Mouse (Mus musculus) forelimb bud, embryonic 11.5 days (tissue): ENCODE data around the gene Entpd8.

Experiments used
- DNase-seq: peaks from one replicate; pipeline ENCODE4 v3.0.0-alpha.2; 2012; ENCODE audit warnings: low read depth, low spot score

Gene Entpd8

GRCm38 (mm10) chr2:25080076-25080475 is at the start of gene Entpd8:
Entpd8 (plus strand) TSS chr2:25080304.
- no peak for DNase-seq

DNA sequence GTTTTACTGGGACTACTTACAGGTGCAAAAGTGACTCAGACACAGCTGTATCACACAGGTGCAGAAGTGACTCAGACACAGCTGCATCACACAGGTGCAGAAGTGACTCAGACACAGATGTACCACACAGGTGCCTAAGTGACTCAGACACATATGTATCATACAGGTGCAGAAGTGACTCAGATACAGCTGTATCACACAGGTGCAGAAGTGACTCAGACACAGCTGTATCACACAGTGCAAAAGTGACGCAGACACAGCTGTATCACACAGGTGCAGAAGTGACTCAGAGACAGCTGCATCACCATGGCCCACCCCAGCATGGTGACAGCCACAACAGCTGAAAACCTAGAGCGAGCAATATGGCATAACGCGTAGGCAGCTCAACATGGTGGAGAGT is 45.1 kb upstream of the Entpd8 start:
- DNase-seq = no peak

DNA sequence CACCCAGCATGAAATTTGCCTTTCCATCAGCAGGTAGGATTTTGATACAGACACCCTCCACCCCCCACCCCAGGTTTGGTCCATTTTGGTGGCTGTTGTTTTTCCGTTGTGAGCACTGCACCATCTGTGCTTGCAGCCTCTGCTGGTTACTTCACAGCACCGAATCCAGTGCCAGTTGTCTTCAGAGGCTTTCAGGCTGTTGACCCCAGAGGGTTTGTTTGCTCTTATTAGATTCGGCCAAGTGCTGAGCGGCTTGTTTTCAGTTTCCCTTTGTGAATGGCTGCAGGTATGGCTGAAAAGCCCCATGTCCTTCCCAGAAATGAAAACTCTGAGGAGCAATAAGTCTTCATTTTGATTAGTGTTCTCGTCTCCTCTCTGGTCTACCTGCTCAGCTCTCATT is 40.0 kb upstream of the Entpd8 start:
- no peak for DNase-seq

DNA sequence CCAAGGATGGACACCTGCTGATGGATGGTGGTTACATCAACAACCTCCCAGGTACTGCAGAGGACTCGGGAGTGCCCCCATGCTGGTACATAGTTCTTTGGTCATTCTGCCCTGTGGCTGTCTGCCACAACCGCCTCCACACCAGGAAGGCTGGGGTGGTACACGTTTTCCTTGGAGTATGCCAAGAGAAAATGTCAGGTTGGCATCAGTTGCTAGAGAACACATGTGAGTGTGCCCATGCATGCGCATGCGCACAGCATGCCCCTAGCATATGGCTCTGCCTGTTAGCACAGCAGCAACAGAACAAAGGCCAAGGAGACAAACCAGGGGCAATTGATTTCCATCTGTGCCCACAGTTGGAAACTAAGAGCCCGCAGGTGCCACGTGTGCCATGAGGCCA is 29.2 kb upstream of the Entpd8 start:
- no peak for DNase-seq

- no peak for DNase-seq
Measured at GRCm38 (mm10) chr2:25051450-25051849, 28.7 kb upstream of the Entpd8 start.

DNA sequence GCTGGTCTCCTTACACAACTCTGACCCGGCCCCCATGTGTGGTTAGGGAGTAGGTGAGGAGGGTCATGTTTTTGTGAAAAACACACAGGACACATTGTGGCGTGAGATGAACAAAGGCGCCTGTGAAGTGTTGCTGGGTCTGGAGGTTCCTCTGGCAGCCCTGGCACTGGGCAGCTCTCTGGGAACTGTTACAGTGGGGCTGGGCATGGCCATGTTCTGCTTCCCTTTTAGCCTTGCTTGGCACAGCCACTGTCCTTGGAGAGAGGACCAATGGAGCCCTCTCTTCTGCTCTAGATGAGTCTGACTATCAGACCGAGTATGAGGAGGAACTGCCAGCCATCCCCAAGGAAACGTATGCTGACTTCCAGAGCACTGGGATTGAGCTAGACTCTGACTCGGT is 27.0 kb upstream of the Entpd8 start:
- no peak for DNase-seq

GRCm38 (mm10) chr2:25054221-25055067 is 25.7 kb upstream of the Entpd8 start, which contains the start of gene Nsmf:
Nsmf (plus strand) TSS chr2:25054355.
- peak; percentile 70 for DNase-seq

GRCm38 (mm10) chr2:25055068-25055405 is 25.1 kb upstream of the Entpd8 start:
- no peak for DNase-seq

DNA sequence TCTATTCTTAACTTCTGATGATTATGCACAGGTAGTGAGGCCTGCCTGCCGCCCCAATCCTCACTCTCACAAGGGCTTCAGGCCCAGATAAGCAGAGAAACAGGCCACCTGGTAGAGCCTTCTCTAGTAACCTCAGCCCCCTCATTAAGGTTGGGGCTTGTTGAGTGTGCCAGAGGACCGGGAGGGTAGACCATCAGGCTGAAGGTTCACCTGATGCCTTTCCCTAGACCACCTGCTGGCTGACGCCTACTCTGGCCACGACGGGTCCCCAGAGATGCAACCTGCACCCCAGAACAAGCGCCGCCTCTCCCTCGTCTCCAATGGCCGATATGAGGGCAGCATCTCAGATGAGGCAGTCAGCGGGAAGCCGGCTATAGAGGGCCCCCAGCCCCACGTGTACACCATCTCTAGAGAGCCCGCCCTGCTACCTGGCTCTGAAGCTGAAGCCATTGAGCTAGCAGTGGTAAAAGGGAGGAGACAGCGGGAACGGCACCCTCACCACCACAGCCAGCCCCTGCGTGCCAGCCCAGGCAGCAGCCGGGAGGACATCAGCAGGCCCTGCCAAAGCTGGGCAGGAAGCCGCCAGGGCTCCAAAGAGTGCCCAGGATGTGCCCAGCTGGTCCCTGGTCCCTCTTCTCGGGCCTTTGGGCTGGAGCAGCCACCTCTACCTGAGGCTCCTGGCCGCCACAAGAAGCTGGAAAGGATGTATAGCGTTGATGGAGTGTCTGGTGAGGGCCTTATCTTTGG is 24.5 kb upstream of the Entpd8 start:
- DNase-seq = no peak

DNA sequence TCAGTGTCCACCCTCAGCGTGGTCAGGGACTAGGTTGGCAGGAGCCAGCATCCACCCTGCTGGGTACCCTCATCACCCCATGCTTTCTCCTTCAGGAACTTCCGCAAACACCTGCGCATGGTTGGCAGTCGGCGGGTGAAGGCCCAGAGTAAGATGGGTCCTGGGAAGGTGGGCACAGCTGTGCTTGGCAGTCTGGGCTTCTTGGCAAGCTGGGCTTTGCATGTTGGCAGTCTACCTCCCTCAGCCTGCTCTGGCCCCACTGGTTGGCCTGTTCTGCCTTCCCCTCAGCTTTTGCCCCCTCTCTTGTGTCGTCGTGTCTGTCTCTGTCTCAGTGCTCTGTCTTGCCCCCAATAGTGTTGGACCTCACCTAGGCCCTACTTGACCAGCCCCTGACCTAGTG is 21.2 kb upstream of the Entpd8 start:
- DNase-seq = no peak

- no peak for DNase-seq
Measured at GRCm38 (mm10) chr2:25063523-25063922, 16.6 kb upstream of the Entpd8 start.

DNA sequence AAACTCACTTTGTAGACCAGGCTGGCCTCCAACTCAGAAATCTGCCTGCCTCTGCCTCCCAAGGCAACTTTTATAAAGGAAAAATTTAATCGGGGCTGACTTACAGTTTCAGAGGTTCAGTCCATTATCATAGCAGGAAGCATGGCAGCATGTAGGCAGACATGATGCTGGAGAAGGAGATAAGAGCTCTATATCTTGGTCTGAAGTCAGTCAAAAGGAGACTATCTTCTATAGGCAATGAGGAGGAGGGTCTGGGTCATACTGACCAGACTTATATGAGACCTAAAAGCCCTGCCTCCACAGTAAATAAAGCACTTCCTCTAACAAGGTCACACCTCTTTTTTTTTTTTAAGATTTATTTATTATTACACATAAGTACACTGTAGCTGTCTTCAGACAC is 15.8 kb upstream of the Entpd8 start:
- DNase-seq = no peak

- no peak for DNase-seq
Measured at GRCm38 (mm10) chr2:25065537-25065936, 14.6 kb upstream of the Entpd8 start.

DNA sequence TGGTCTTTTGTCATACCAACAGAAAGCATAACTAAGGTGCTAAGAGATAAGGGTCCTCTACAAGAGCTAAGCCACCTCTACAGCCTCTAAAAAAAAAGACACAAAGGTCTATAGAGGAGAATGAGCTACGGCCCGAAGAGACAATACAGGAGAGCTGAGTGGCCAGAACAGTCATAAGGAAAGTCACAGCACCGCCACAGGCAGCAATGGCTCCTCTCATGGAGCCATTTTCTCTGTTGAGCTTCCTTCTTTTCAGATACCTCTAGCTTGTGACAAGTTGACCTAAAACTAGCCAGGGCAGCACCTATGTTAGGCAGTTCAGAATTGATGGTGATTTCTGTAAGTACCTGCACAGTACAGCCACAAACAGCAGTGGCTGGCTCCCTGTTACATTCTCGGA is 13.6 kb upstream of the Entpd8 start:
- DNase-seq = no peak

DNA sequence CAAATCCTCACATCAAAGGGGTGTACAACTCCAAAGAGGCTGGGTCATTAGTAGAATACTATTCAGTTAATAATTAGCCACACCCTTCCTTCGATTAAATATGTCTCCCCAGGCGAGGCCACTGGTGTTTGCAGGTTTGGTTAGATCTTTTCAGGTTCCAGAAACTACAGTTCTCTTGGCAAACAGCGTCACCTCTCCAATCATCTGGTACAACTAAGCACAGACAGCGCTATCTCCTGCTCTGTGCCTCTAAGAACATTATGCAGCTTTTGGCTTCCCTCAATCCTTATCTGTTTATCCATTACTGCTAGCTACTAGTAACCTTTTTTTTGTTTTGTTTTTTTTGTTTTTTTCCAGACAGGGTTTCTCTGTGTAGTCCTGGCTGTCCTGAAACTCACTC is 10.6 kb upstream of the Entpd8 start:
- DNase-seq = no peak

- DNase-seq = no peak
Measured at GRCm38 (mm10) chr2:25072398-25072797, 7.7 kb upstream of the Entpd8 start.

GRCm38 (mm10) chr2:25075506-25075905 is 4.6 kb upstream of the Entpd8 start:
- DNase-seq = no peak

GRCm38 (mm10) chr2:25078967-25079366 is 1.1 kb upstream of the Entpd8 start:
- DNase-seq = no peak

GRCm38 (mm10) chr2:25083697-25084096 is 3.6 kb downstream of the Entpd8 start:
- no peak for DNase-seq

- DNase-seq = no peak
Measured at GRCm38 (mm10) chr2:25085571-25085970, 5.5 kb downstream of the Entpd8 start.

- DNase-seq = no peak
Measured at GRCm38 (mm10) chr2:25087842-25088241, 7.7 kb downstream of the Entpd8 start.

GRCm38 (mm10) chr2:25088636-25089035 is 8.5 kb downstream of the Entpd8 start:
- no peak for DNase-seq

GRCm38 (mm10) chr2:25094785-25095108 is 14.6 kb downstream of the Entpd8 start:
- DNase-seq = no peak
